Mouse (Mus musculus): ENCODE measurements at regions not wholly inside any gene's neighbourhood (a gene's known extent, or its start where the extent isn't known, plus 50 kb on each side); places are given as distances from the start of the nearest gene placed in this dataset.

DNA sequence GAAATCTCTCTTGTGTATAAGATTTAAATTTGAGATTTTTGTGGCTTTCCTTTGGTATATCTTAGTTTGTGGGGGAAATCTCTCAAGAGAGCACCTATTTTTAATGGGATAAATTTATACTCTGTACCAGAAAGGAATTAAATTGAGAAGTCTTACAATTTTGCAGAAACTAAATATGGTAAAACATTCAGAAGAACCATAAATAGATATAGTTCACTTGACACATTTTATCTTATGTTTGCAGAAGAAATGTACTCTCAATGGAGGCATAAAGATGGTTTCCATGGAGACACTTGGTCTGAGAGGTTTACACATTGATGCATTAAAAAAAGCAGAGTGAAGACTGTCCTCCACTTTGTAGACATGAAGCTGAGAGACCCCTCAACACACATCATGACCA is 86.9 kb downstream of the Ndufa10 start:
- H3K4me1 ChIP-seq (ENCODE audit: control insufficient read depth, insufficient read depth, low read length): peaks cover 3% of the 10 kb centered on the region; the same call in 1 of the 2 replicates
- DNase-seq (ENCODE audit: low spot score): no peak
- no peak for TF ChIP-seq POLR2A (IDR thresholded peaks at IDR 0.05; ENCODE audit: borderline replicate concordance, extremely low read depth, insufficient read depth, insufficient read length)
- H3K4me3 ChIP-seq (replicated peaks; ENCODE audit: low read length): no peak overlapping the region
- no peak overlapping the region for H3K4me2 ChIP-seq (replicated peaks; ENCODE audit: low read depth, low read length, severe bottlenecking)
- no peaks in the 10 kb centered on the region for H3K27me3 ChIP-seq (ENCODE audit: control insufficient read depth, insufficient read depth, low read length)
- H3K27ac ChIP-seq (replicated peaks; ENCODE audit: low read depth, low read length): no peak overlapping the region
- H3K9me3 ChIP-seq (ENCODE audit: control insufficient read depth, low read length): peaks cover 2% of the 10 kb centered on the region; the same call in 1 of the 2 replicates
- no peak overlapping the region for H3K9ac ChIP-seq (ENCODE audit: low read depth, low read length, severe bottlenecking)
- ATAC-seq (ENCODE audit: low FRiP score, low read depth): no peak
- H3K36me3 ChIP-seq (ENCODE audit: control insufficient read depth, insufficient read depth, low read length): no peaks in the 10 kb centered on the region

DNA sequence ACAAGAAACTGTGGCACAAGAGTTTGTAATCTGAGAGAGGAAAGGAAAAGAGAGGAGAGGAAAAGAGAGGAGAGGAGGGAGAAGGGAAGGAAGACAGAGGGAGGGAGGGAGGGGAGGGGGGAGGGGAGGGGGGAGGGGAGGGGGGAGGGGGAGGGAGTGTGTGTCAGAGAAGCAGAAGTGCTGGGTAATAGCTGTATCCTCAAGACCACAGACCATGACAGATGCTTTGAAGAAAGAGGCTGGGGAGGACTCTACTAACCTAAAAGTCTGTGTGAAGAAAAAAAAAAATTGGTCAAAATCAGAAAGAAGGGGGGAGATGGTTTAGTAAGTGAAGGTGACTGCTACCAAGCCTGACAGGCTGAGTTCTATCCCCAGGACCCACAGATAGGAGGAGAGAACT is 88.7 kb downstream of the Ndufa10 start:
- Histone ChIP-seq H3K27me3 (ENCODE audit: control insufficient read depth, insufficient read depth, low read length) (no peaks in the 10 kb centered on the region), H3K4me2 (replicated peaks; ENCODE audit: low read depth, low read length, severe bottlenecking) (no peak overlapping the region), H3K9me3 (ENCODE audit: control insufficient read depth, low read length) (peaks cover 3% of the 10 kb centered on the region; the same call in 1 of the 2 replicates), H3K36me3 (ENCODE audit: control insufficient read depth, insufficient read depth, low read length) (no peaks in the 10 kb centered on the region), H3K4me1 (ENCODE audit: control insufficient read depth, insufficient read depth, low read length) (peaks cover 6% of the 10 kb centered on the region; the same call in 1 of the 2 replicates), H3K4me3 (replicated peaks; ENCODE audit: low read length) (no peak overlapping the region), H3K9ac (ENCODE audit: low read depth, low read length, severe bottlenecking) (no peak overlapping the region), H3K27ac (replicated peaks; ENCODE audit: low read depth, low read length) (no peak overlapping the region)
- ATAC-seq (ENCODE audit: low FRiP score, low read depth) (no peak), DNase-seq (ENCODE audit: low spot score) (no peak)
- no peak for TF ChIP-seq POLR2A (IDR thresholded peaks at IDR 0.05; ENCODE audit: borderline replicate concordance, extremely low read depth, insufficient read depth, insufficient read length)

DNA sequence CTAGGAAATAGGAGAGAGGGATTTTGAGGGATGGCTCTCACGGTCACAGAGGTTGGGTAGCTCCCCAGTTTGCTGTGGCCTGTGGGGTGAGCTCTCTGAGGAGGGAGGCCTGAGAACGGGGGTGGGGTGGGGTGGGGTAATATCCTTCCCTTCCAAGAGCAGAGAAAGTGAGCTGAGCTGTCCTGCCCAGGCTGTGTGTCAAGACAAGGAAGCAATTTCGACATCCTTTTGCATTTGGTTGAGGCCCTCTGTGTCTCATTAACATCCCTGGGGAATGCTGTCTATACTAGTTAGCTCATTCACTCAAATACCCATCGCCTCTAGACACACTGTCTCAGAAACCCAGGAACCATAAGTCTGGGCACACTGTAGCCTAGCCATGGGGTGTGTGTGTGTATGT is 89.9 kb downstream of the Ndufa10 start:
- H3K9ac ChIP-seq (ENCODE audit: low read depth, low read length, severe bottlenecking): no peak overlapping the region
- no peak for DNase-seq (ENCODE audit: low spot score)
- no peak for ATAC-seq (ENCODE audit: low FRiP score, low read depth)
- no peak for TF ChIP-seq POLR2A (IDR thresholded peaks at IDR 0.05; ENCODE audit: borderline replicate concordance, extremely low read depth, insufficient read depth, insufficient read length)
- peaks cover 16% of the 10 kb centered on the region for H3K4me1 ChIP-seq (ENCODE audit: control insufficient read depth, insufficient read depth, low read length)
- 54% methylated on average over 4 of the region's 4 CpGs for WGBS
- peaks cover 3% of the 10 kb centered on the region; the same call in 1 of the 2 replicates for H3K9me3 ChIP-seq (ENCODE audit: control insufficient read depth, low read length)
- no peaks in the 10 kb centered on the region for H3K27me3 ChIP-seq (ENCODE audit: control insufficient read depth, insufficient read depth, low read length)
- H3K36me3 ChIP-seq (ENCODE audit: control insufficient read depth, insufficient read depth, low read length): no peaks in the 10 kb centered on the region
- no peak overlapping the region for H3K27ac ChIP-seq (replicated peaks; ENCODE audit: low read depth, low read length)
- no peak overlapping the region for H3K4me3 ChIP-seq (replicated peaks; ENCODE audit: low read length)
- no peak overlapping the region for H3K4me2 ChIP-seq (replicated peaks; ENCODE audit: low read depth, low read length, severe bottlenecking)

DNA sequence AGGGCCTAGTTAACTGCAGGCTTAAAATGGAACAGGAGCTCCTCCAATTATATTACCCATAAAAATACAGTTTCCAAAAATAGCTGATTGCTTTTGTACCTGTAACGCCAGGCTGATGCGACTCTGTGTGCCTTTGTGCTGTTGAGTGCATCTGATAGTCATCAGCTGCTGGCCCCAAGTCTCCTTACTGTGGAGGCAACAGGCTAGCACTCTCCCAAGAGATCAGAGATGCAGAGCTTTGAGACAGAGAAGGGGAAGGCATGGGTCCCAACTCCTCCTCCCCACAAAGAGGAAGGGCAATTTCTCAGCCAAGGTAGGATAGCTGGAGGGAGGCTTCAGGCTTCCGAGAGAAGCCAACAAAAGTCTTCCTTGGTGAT is 94.2 kb downstream of the Ndufa10 start:
- peak overlapping the region; percentile 74 for H3K27ac ChIP-seq (replicated peaks; ENCODE audit: low read depth, low read length)
- peak; percentile 62 for ATAC-seq (ENCODE audit: low FRiP score, low read depth)
- H3K9ac ChIP-seq (ENCODE audit: low read depth, low read length, severe bottlenecking): no peak overlapping the region
- no peak overlapping the region for H3K4me2 ChIP-seq (replicated peaks; ENCODE audit: low read depth, low read length, severe bottlenecking)
- no peak for DNase-seq (ENCODE audit: low spot score)
- 20% methylated on average over 3 of the region's 3 CpGs for WGBS
- no peak for TF ChIP-seq POLR2A (IDR thresholded peaks at IDR 0.05; ENCODE audit: borderline replicate concordance, extremely low read depth, insufficient read depth, insufficient read length)
- peaks cover 3% of the 10 kb centered on the region; the same call in 1 of the 2 replicates for H3K9me3 ChIP-seq (ENCODE audit: control insufficient read depth, low read length)
- peaks cover 28% of the 10 kb centered on the region for H3K4me1 ChIP-seq (ENCODE audit: control insufficient read depth, insufficient read depth, low read length)
- no peak overlapping the region for H3K4me3 ChIP-seq (replicated peaks; ENCODE audit: low read length)
- H3K36me3 ChIP-seq (ENCODE audit: control insufficient read depth, insufficient read depth, low read length): no peaks in the 10 kb centered on the region
- H3K27me3 ChIP-seq (ENCODE audit: control insufficient read depth, insufficient read depth, low read length): no peaks in the 10 kb centered on the region

DNA sequence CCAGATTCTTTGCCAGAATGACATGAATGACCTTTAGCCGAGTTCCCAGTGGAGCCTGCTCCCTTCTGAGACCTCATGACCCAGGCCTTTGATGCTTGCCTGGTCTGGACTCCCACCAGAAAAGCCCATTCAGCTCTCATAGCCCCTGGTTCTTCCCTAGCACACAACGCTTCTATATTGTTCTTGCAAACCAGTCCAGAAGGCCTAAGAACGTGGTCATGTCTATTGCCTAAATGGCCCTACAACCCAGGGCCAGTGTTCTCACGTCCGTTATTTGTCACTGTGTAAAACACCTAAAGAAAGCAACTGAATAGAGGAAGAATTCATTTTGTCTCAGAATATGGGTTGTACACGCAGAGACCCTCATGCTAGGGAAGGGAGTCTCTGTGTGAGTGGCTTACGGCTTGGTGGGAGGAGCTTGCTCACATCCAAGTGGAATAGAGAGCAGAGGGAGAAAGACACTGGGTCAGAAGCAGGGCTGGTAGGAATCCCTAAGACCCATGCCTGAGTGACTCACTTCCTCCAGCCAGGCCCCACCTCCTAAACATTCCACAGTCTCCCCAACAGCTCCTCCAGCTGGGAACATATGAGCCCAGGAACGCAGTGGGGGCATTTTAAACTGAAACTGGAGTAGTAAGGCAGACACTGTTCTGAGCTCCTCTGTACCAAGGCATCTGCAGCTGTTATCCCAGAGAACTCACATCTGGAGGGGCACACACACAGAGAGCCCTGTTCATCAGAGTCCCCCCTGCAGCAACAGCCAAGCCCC is 94.7 kb downstream of the Ndufa10 start:
- H3K9me3 ChIP-seq (ENCODE audit: control insufficient read depth, low read length): peaks cover 3% of the 10 kb centered on the region; the same call in 1 of the 2 replicates
- no peaks in the 10 kb centered on the region for H3K27me3 ChIP-seq (ENCODE audit: control insufficient read depth, insufficient read depth, low read length)
- H3K4me2 ChIP-seq (replicated peaks; ENCODE audit: low read depth, low read length, severe bottlenecking): no peak overlapping the region
- H3K9ac ChIP-seq (ENCODE audit: low read depth, low read length, severe bottlenecking): no peak overlapping the region
- H3K4me3 ChIP-seq (replicated peaks; ENCODE audit: low read length): no peak overlapping the region
- DNase-seq (ENCODE audit: low spot score) (peak; percentile 79), ATAC-seq (ENCODE audit: low FRiP score, low read depth) (peak; percentile 96)
- peaks cover 25% of the 10 kb centered on the region for H3K4me1 ChIP-seq (ENCODE audit: control insufficient read depth, insufficient read depth, low read length)
- 34% methylated on average over 8 of the region's 8 CpGs for WGBS
- no peaks in the 10 kb centered on the region for H3K36me3 ChIP-seq (ENCODE audit: control insufficient read depth, insufficient read depth, low read length)
- peak overlapping the region; percentile 74 for H3K27ac ChIP-seq (replicated peaks; ENCODE audit: low read depth, low read length)
- no peak for TF ChIP-seq POLR2A (IDR thresholded peaks at IDR 0.05; ENCODE audit: borderline replicate concordance, extremely low read depth, insufficient read depth, insufficient read length)

Data from limb, embryonic 14.5 days (tissue).